Mouse (Mus musculus) frontal cortex, postnatal 14 days (tissue): ENCODE measurements at regions not wholly inside any gene's neighbourhood (a gene's known extent, or its start where the extent isn't known, plus 50 kb on each side); places are given as distances from the start of the nearest gene placed in this dataset.
"Not testable (repeated sequence)": the region's sequence is repeated elsewhere in the genome, so short reads cannot be mapped to it uniquely, and the experiment has no call there.

Source experiments
- DNase-seq, 2 experiments: peaks; one replicate each; pipeline ENCODE4 v3.0.0; 2022; ENCODE audit warnings: low spot score in 2 of 2

GRCm38 (mm10) chr11:7705312-7705764 lies 491.6 kb upstream of the Igfbp3 start:
- DNase-seq = peak; percentile 5 to 10

DNA sequence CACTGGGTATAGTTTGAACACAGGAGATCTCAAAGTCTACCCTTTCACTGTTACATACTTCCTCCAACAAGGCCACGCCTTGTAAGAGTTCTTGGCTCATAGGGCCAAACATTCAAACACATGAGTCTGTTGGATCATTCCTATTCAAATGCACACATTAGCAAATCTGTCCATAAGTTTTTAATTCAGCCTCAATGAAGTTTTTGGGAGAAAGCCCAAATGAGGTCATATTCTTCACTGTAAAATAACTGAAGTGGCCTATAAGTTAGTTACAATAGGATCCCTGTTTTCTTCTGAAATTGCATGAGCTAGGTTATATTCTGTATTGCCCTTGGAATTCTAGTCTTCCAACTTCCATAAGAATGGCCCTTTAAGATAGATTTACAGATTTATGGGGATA lies 483.9 kb upstream of the Igfbp3 start:
- DNase-seq = no peak

DNA sequence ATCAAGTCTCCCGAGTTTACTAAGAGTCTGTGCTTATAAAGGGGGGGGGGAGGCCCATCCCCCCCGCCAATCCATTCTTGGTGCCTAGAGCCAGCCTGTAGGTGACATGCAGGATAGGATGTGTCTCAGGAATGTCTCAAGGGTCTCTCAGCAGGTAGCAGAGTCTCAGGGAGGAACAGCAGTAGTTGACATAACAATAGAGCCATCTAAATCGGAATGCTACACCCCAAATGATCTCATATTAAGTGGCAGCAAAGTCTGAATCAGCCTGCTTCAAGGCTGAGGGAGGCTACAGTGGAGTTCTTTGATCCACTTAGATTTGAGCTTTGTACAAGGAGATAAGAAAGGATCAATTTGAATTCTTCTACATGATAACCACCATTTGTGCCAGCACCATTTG lies 476.0 kb upstream of the Igfbp3 start:
- not testable (repeated sequence) for DNase-seq

DNA sequence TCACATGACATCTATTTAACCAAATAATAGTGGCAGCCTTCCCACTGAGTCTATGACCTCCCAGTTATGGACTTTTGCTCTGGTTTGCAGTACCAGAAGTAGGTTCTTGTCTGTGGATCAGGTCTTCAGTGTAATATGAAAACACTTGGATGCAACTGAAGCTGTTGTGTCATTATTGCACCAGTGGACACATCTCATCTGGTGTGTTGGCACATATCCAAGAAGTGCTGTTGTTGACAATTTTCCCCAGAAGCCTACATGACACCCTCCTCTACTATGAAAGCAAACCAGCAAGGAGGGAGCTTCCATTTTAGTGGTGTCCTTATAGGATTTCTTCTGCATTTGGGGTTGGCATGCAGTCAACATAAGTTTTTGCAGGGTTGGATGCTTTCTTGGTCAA lies 459.1 kb upstream of the Igfbp3 start:
- DNase-seq = no peak

GRCm38 (mm10) chr11:7630637-7631036 lies 416.9 kb upstream of the Igfbp3 start:
- no peak for DNase-seq

DNA sequence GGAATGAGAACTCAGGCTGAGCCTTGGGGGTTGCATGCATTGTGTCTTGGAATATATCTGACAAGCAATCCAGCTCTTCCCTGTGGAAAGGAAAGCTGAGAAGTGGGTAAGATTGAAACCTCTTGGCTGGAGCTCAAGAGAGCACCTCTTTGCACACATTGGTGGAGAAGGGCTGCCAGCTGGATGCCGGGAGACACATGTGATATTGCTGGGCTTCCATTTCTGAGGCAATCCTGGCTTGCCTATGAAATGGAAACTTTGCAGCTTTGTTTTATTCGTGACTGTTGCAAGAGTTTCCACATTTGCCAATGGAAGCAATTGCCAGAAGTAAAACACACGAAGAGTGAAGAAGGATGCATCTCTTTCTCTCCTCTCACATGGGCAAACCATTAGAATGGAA lies 411.5 kb upstream of the Igfbp3 start:
- DNase-seq = no peak

- DNase-seq = no peak
These were observed 406.6 kb upstream of the Igfbp3 start for GRCm38 (mm10) chr11:7620320-7620719.

- no peak for DNase-seq
These were observed 397.0 kb upstream of the Igfbp3 start for GRCm38 (mm10) chr11:7610752-7611151.

- DNase-seq = no peak
These were observed 396.2 kb upstream of the Igfbp3 start for GRCm38 (mm10) chr11:7609921-7610320.

GRCm38 (mm10) chr11:7606652-7607051 lies 392.9 kb upstream of the Igfbp3 start:
- DNase-seq = no peak

GRCm38 (mm10) chr11:7592010-7592409 lies 378.3 kb upstream of the Igfbp3 start:
- DNase-seq = no peak

- DNase-seq = peak in 1 of 2 experiments; percentile 7
These were observed 369.6 kb upstream of the Igfbp3 start for GRCm38 (mm10) chr11:7583296-7583695.

GRCm38 (mm10) chr11:7568484-7568883 lies 354.8 kb upstream of the Igfbp3 start:
- peak in 1 of 2 experiments; percentile 11 for DNase-seq

DNA sequence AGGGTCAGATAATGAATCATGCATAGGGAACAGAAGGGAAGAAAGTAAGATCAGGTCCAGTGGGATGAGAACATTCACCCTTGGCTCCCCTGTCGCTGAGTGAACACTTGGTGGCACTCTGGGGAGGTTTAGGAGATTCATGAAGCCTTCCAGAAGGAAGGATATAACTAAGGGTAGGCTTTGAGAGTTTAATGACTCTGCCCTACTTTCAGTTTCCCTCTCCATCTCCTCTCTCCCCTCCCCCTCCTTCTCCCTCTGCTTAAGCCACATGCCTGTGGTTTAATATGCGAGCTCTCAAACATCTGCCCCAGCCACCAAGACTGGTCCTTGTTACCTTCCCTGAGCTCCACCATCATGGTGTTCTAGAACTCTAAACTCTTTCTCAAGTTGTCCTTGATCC lies 348.3 kb upstream of the Igfbp3 start:
- DNase-seq = no peak

- no peak for DNase-seq
These were observed 347.7 kb upstream of the Igfbp3 start for GRCm38 (mm10) chr11:7561437-7561836.

GRCm38 (mm10) chr11:7555613-7556274 lies 342.0 kb upstream of the Igfbp3 start:
- DNase-seq = no peak

DNA sequence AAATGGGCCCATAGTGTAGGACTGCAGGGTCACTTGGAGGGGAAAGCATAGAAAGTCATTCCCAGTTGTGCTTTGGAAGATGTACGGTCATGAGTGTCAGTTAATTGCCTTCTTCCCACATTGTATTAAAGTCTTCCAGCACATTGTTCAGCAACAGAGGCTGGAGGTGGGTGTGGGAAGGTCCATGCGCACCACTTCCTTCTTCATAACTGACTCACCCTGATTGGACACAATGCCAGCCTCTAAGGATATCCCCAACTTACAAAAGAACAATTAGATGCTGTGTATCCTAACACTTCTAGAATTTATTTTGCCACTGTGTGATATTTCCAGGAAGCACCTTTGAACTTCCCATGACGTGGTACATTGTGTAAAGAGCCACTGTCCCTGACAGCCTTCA lies 338.4 kb upstream of the Igfbp3 start:
- DNase-seq = no peak

DNA sequence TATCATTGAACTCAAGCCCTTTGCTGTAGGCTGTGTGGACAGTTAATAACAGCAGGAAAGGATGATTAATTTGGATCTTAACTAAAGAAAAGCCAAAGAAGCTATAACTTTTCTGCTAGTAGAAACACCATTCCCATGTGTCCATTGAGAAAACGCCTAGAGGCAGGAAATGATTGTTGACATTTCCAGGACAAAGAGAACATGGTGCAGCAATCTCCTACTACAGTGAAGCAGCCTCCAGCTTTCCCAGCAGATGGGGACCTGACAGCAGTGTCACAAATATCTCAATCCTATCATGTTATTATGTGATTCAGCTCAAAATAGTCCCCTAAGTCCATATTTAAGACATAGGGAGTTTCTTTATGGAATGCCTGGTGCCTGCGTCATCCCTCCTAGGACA lies 334.1 kb upstream of the Igfbp3 start:
- DNase-seq = no peak

- DNase-seq = no peak
These were observed 331.9 kb upstream of the Igfbp3 start for GRCm38 (mm10) chr11:7545621-7546020.

GRCm38 (mm10) chr11:7534590-7534989 lies 320.9 kb upstream of the Igfbp3 start:
- DNase-seq = no peak

DNA sequence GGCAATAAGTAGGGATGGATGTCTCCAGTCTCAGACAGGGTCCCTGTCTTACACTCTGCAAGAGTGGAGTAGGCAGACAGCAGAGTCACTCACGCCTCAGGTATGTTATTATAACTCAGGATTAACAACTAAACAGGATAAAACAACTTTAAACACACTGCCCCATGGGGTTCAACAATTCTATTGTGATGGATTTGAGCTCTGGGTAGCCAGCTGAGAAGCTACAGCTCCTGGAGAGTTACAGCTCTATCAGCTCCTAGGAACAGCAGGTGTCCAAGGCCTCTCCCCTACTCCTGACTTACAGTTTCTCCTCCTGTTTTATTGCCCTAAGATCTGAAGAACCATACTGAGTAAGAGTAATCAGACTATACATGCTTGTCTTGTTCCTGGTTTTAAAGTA lies 319.6 kb upstream of the Igfbp3 start:
- no peak for DNase-seq

- DNase-seq = no peak
These were observed 318.1 kb upstream of the Igfbp3 start for GRCm38 (mm10) chr11:7531847-7532246.

- no peak for DNase-seq
These were observed 316.9 kb upstream of the Igfbp3 start for GRCm38 (mm10) chr11:7530482-7531148.

DNA sequence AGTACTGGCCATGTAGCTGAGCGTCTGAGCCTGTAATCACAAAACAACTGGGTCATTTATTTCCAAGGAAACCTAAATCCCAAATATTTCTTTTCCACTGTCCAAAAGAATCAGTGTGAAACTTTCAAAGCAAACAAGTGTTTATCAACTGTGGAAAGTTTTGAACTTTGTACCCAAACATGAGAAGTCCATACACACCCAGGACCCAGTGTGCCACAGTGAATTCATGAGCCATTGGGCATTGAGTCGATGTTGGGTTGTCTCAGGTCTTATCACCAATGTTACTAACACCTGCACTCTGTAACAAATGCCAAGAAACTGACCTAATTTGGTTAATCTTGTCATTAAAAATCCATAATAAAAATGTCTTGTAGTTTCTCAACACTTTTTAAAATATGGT lies 305.8 kb upstream of the Igfbp3 start:
- DNase-seq = no peak
